Mouse (Mus musculus): ENCODE measurements at regions not wholly inside any gene's neighbourhood (a gene's known extent, or its start where the extent isn't known, plus 50 kb on each side); places are given as distances from the start of the nearest gene placed in this dataset.

GRCm38 (mm10) chr5:149338016-149338696, 73.4 kb upstream of the Medag start:
- ATAC-seq (ENCODE audit: insufficient number of reproducible peaks, low FRiP score, low TSS enrichment): no peak

GRCm38 (mm10) chr5:149338697-149339078, 72.9 kb upstream of the Medag start:
- no peak for ATAC-seq (ENCODE audit: insufficient number of reproducible peaks, low FRiP score, low TSS enrichment)

- ATAC-seq (ENCODE audit: insufficient number of reproducible peaks, low FRiP score, low TSS enrichment): no peak
These were observed 71.2 kb upstream of the Medag start for GRCm38 (mm10) chr5:149340361-149340760.

GRCm38 (mm10) chr5:149341461-149341860, 70.1 kb upstream of the Medag start:
- ATAC-seq (ENCODE audit: insufficient number of reproducible peaks, low FRiP score, low TSS enrichment): no peak

- ATAC-seq (ENCODE audit: insufficient number of reproducible peaks, low FRiP score, low TSS enrichment): no peak
These were observed 67.7 kb upstream of the Medag start for GRCm38 (mm10) chr5:149343610-149344527.

GRCm38 (mm10) chr5:149344528-149344855, 67.1 kb upstream of the Medag start:
- no peak for ATAC-seq (ENCODE audit: insufficient number of reproducible peaks, low FRiP score, low TSS enrichment)

GRCm38 (mm10) chr5:149345161-149345560, 66.4 kb upstream of the Medag start:
- ATAC-seq (ENCODE audit: insufficient number of reproducible peaks, low FRiP score, low TSS enrichment): no peak

GRCm38 (mm10) chr5:149349685-149350084, 61.9 kb upstream of the Medag start:
- no peak for ATAC-seq (ENCODE audit: insufficient number of reproducible peaks, low FRiP score, low TSS enrichment)

- ATAC-seq (ENCODE audit: insufficient number of reproducible peaks, low FRiP score, low TSS enrichment): peak; percentile 68; the same call in 1 of the 2 replicates
These were observed 58.4 kb upstream of the Medag start for GRCm38 (mm10) chr5:149353039-149353655.

- ATAC-seq (ENCODE audit: insufficient number of reproducible peaks, low FRiP score, low TSS enrichment): no peak
These were observed 57.0 kb upstream of the Medag start for GRCm38 (mm10) chr5:149354448-149355115.

GRCm38 (mm10) chr5:149355131-149355530, 56.4 kb upstream of the Medag start:
- no peak for ATAC-seq (ENCODE audit: insufficient number of reproducible peaks, low FRiP score, low TSS enrichment)

GRCm38 (mm10) chr5:149356970-149357369, 54.6 kb upstream of the Medag start:
- ATAC-seq (ENCODE audit: insufficient number of reproducible peaks, low FRiP score, low TSS enrichment): no peak
